Mouse (Mus musculus) layer of hippocampus, adult 6 months (tissue): Measurements from ENCODE around the gene Satb1. TPM values are rescaled to one million over a fixed set of nuclear protein-coding genes. Genes with fewer than 3 reads are reported as not detected.

Experiments used
- long read RNA-seq, 2 experiments: library from polyadenylated mRNA; unstranded; transcript quantifications; one replicate each; pipeline ENCODE4 v2.0.0; 2019 to 2020
- polyA plus RNA-seq: library from polyadenylated mRNA; unstranded; fragments of <200 nt; fragmentation: Nextera tagmentation; gene quantifications from 2 replicates; pipeline ENCODE4 v1.2.3, GENCODE M21; 2021

Satb1 gene
- 8.8 and 12.1 TPM in 2 replicates for polyA plus RNA-seq
- long read RNA-seq, experiment 1, full-length matches to known transcripts: 6 of 62 reads
- long read RNA-seq, experiment 1, partial matches to known transcripts: 26 of 62 reads
- long read RNA-seq, experiment 1, other reads (novel, unspliced or antisense): 30 of 62 reads
- long read RNA-seq, experiment 2, full-length matches to known transcripts: 33 of 75 reads
- long read RNA-seq, experiment 2, partial matches to known transcripts: 14 of 75 reads
- long read RNA-seq, experiment 2, other reads (novel, unspliced or antisense): 28 of 75 reads

GRCm38 (mm10) chr17:51832900-51833577, at the start of gene Satb1:
Gene Satb1 (minus strand): TSS chr17:51833290.

